Mouse (Mus musculus): ENCODE measurements around the gene Allc.

DNA sequence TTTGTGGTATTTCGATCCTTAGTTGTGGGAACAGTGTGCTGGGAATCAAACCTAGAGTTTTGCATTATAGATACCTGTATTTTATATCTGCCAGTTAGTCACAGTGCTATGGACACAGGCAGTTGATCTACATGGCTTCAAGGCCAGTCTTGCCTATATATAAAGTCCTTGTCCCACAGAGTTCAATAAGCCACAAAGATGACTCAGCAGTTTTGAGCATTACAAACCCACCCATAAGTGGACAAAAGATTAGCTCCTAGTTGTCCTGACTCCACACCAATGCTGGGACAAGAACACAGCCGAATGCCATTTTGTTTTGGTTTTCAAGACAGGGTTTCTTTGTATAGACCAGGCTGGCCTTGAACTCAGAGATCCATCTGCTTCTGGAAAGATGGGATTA is 46.1 kb upstream of the Allc start:
- TF ChIP-seq ZC3H11A (IDR thresholded peaks at IDR 0.05; ENCODE audit: borderline replicate concordance, low read depth, low read length) = no peak
- TF ChIP-seq HCFC1 (IDR thresholded peaks at IDR 0.05; ENCODE audit: borderline replicate concordance, insufficient read depth, low read length) = no peak
- no peak for TF ChIP-seq CHD2 (IDR thresholded peaks at IDR 0.05; ENCODE audit: low read depth, low read length)
